Mouse (Mus musculus) MEL (cell line): ENCODE data around the gene Sgca.

ENCODE experiments used
- CHD2 ChIP-seq: IDR thresholded peaks from 2 replicates; pipeline ENCODE4 v1.6.1; 2011; ENCODE audit warnings: low read length, improper control_type of control experiment
- CTCF ChIP-seq, 3 experiments: IDR thresholded peaks in 2 of 3; conservative IDR thresholded peaks in 1 of 3; 2 replicates each; pipeline ENCODE4 v1.5.1; 2011 to 2012; ENCODE audit warnings: low read length in 3 of 3, low read depth in 2 of 3, mild to moderate bottlenecking in 2 of 3, improper control_type of control experiment in 1 of 3, inconsistent platforms in 1 of 3, mixed read lengths in 1 of 3, moderate library complexity in 1 of 3; ENCODE audit not compliant: control insufficient read depth in 1 of 3, insufficient read depth in 1 of 3, poor library complexity in 1 of 3, severe bottlenecking in 1 of 3
- E2F4 ChIP-seq: IDR thresholded peaks from 2 replicates; pipeline ENCODE4 v1.6.1; 2011; ENCODE audit warnings: low read depth, low read length, improper control_type of control experiment, borderline replicate concordance
- EP300 ChIP-seq, 2 experiments: IDR thresholded peaks; 2 replicates each; pipeline ENCODE4 v1.6.1; 2011; ENCODE audit warnings: improper control_type of control experiment in 2 of 2, low read length in 2 of 2, low read depth in 1 of 2, mild to moderate bottlenecking in 1 of 2
- GABPA ChIP-seq: IDR thresholded peaks from 2 replicates; pipeline ENCODE4 v1.6.1; 2012; ENCODE audit warnings: low read depth, mild to moderate bottlenecking, inconsistent platforms, low read length, improper control_type of control experiment, moderate library complexity
- HCFC1 ChIP-seq: IDR thresholded peaks from 2 replicates; pipeline ENCODE4 v1.6.1; 2012; ENCODE audit warnings: low read depth, mild to moderate bottlenecking, inconsistent platforms, low read length, improper control_type of control experiment, moderate library complexity
- JUND ChIP-seq: IDR thresholded peaks from 2 replicates; pipeline ENCODE4 v1.6.1; 2011; ENCODE audit warnings: low read depth, mild to moderate bottlenecking, improper control_type of control experiment, low read length
- MEF2A ChIP-seq: IDR thresholded peaks from 2 replicates; pipeline ENCODE4 v1.6.1; 2014; ENCODE audit warnings: low read depth, mild to moderate bottlenecking, inconsistent platforms, low read length, improper control_type of control experiment; ENCODE audit not compliant: poor library complexity, insufficient replicate concordance, severe bottlenecking; ENCODE audit errors: extremely low read depth
- POLR2A ChIP-seq, 2 experiments: IDR thresholded peaks; 2 replicates each; pipeline ENCODE4 v1.6.1; 2011 to 2012; ENCODE audit warnings: low read length in 2 of 2, mild to moderate bottlenecking in 2 of 2, control low read depth in 1 of 2, improper control_type of control experiment in 1 of 2, low read depth in 1 of 2, moderate library complexity in 1 of 2; ENCODE audit not compliant: control insufficient read depth in 1 of 2, insufficient read depth in 1 of 2, poor library complexity in 1 of 2
- ZKSCAN1 ChIP-seq: IDR thresholded peaks from 2 replicates; pipeline ENCODE4 v1.6.1; 2012; ENCODE audit warnings: low read depth, mild to moderate bottlenecking, inconsistent platforms, low read length, improper control_type of control experiment, moderate library complexity

DNA sequence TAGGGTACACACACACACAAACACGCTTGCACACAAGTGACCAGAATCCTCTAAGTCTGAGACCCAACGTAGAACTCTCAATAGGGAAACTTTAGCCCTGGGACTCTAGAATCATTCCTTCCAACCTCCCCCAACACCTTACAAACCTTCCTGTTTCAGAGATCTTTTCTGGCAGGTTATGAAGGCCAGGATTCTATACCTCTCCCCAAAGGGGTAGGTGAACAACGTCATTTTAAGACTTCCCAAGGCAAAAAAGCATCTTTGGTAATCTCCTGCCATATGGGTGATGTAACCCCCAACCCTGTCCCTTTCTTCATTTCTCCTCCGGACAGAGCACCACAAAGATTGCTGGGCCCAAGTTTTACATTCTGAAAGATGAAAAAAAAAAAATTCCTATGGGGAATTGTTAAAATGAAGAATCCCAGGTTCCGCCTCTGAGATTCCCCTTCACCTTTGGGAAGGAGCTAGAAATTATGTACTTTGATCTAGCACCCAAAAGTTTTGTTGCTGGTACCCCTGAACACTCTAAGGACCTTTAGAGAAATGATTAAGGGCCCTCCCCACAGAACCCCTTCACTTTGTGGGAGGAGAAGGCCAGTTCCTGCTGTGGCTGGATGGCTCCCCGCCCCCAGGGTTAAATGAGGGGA is 14.1 kb upstream of the Sgca start:
- no peak for TF ChIP-seq POLR2A (IDR thresholded peaks at IDR 0.05; ENCODE audit: control insufficient read depth in 1 of 2, insufficient read depth in 1 of 2, low read depth in 1 of 2, low read length in 2 of 2, poor library complexity in 1 of 2)
- no peak for TF ChIP-seq GABPA
- TF ChIP-seq CTCF (IDR thresholded peaks at IDR 0.05 in 2 of 3, conservative IDR thresholded peaks at IDR 0.05 in 1 of 3; ENCODE audit: control insufficient read depth in 1 of 3, insufficient read depth in 1 of 3, low read depth in 2 of 3, low read length in 3 of 3, poor library complexity in 1 of 3, severe bottlenecking in 1 of 3), result no peak
- no peak for TF ChIP-seq ZKSCAN1
- no peak for TF ChIP-seq CHD2
- TF ChIP-seq EP300 (IDR thresholded peaks at IDR 0.05; ENCODE audit: low read depth in 1 of 2, low read length in 2 of 2), result peak in 1 of 2 experiments; percentile 15; a peak in 1 of 4 replicates
- TF ChIP-seq E2F4, result no peak
- no peak for TF ChIP-seq JUND
- TF ChIP-seq HCFC1, result no peak
- TF ChIP-seq MEF2A, result no peak
